Mouse (Mus musculus): ENCODE data around the gene Six2.

DNA sequence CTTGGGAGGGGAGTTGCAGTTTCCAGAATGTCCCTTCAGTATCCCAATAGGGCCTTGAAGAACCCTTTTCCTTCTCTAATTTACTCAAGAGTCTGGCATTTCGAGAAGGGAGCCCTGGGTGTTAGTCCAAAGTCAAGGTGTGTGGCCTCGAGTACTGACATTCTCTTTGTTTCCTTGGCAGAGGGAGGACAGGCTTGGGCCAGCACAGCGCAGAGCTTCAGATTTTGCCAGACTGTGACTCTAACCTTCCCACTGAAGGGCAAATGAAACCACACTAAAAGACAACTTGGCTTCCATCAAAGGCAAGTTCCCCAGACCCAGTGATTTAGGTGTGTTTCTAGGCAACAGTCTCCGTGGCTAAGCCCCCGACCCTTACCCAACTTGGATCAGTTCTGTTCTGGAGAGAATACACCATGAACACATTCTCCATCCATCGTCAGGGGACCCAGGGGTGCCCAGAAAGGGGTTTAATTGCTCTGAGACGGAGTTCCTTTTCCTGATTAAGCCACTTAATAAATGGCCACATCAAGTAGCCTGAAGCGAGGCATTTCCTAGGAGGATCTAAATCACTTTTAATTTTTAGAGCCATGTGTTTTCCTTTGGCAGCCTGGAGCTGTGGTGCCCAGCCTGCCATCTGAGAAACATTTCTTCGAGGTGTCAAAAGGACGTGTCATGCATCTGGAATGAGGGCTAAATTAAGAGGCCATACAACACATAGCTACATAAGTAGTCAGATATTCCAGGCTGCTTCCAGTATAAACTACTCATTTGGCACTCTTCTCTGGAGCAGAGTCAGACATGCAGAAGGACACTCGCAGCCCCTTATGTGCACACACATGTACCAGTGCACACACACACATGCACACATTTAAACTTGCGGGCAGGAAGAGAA, 16.5 kb upstream of the Six2 start:
- TF ChIP-seq POLR2A (IDR thresholded peaks at IDR 0.05; ENCODE audit: low read depth, low read length) (no peak), CTCF (IDR thresholded peaks at IDR 0.05; ENCODE audit: extremely low read depth, insufficient read depth, insufficient read length, insufficient replicate concordance) (no peak)
